Mouse (Mus musculus) heart, postnatal 0 days (tissue): Measurements from ENCODE around the gene Mrtfb.

Source experiments
- CTCF ChIP-seq: IDR thresholded peaks from 2 replicates; pipeline ENCODE4 v1.5.1; 2016; ENCODE audit warnings: antibody characterized with exemption, control low read depth, low read depth
- EP300 ChIP-seq: IDR thresholded peaks from 2 replicates; pipeline ENCODE4 v1.6.1; 2016; ENCODE audit warnings: antibody characterized with exemption, low read depth

GRCm38 (mm10) chr16:13267350-13267904 is 11.1 kb downstream of the Mrtfb start:
- TF ChIP-seq CTCF (no peak), EP300 (no peak)
